Mouse (Mus musculus) lung, postnatal 0 days (tissue): ENCODE data around the gene Ltv1. TPM values are rescaled to one million over a fixed set of nuclear protein-coding genes. Genes with fewer than 3 reads are reported as not detected.

Source experiments
- ATAC-seq: fragments of 200-750 bp; cut with Nextera tagmentation; 2 replicates; pipeline ENCODE4 v1.8.0; 2017; ENCODE audit warnings: moderate library complexity
- DNase-seq: peaks from one replicate; pipeline ENCODE4 v3.0.0-alpha.2; 2016; ENCODE audit warnings: low spot score
- H3K27ac ChIP-seq: fragments of 300-500 bp; sonication (generic); 2 replicates; pipeline ENCODE4 v1.5.1; 2014; ENCODE audit warnings: antibody characterized with exemption, mild to moderate bottlenecking, low read length, mixed read lengths
- H3K27me3 ChIP-seq: fragments of 300-500 bp; sonication (generic); replicated peaks from 2 replicates; pipeline ENCODE4 v1.6.1; 2014; ENCODE audit warnings: low read length, mixed read lengths; ENCODE audit not compliant: insufficient read depth
- H3K36me3 ChIP-seq: fragments of 300-500 bp; sonication (generic); 2 replicates; pipeline ENCODE4 v1.6.1; 2014; ENCODE audit warnings: low read length, mixed read lengths; ENCODE audit not compliant: insufficient read depth
- H3K4me1 ChIP-seq: fragments of 300-500 bp; sonication (generic); 2 replicates; pipeline ENCODE4 v1.6.1; 2014; ENCODE audit warnings: antibody characterized with exemption, low read depth, low read length, mixed read lengths; ENCODE audit not compliant: insufficient read depth
- H3K4me2 ChIP-seq: fragments of 300-500 bp; sonication (generic); replicated peaks from 2 replicates; pipeline ENCODE4 v1.6.1; 2014; ENCODE audit warnings: low read depth, mild to moderate bottlenecking, low read length, moderate library complexity, mixed read lengths
- H3K4me3 ChIP-seq: fragments of 300-500 bp; sonication (generic); 2 replicates; pipeline ENCODE4 v1.5.1; 2014; ENCODE audit warnings: low read depth, low read length
- H3K9ac ChIP-seq: fragments of 300-500 bp; sonication (generic); replicated peaks from 2 replicates; pipeline ENCODE4 v1.6.1; 2014; ENCODE audit warnings: low read depth, mild to moderate bottlenecking
- H3K9me3 ChIP-seq: fragments of 300-500 bp; sonication (generic); 2 replicates; pipeline ENCODE4 v1.6.1; 2016; ENCODE audit warnings: low read length, mixed read lengths
- CTCF ChIP-seq: IDR thresholded peaks from 2 replicates; pipeline ENCODE4 v1.5.1; 2016; ENCODE audit warnings: antibody characterized with exemption, mild to moderate bottlenecking
- EP300 ChIP-seq: IDR thresholded peaks from 2 replicates; pipeline ENCODE4 v1.6.1; 2016; ENCODE audit warnings: antibody characterized with exemption, mild to moderate bottlenecking, control low read depth
- WGBS: fragments of 180-500 bp; shearing (Covaris S2); extraction: QIAGEN DNeasy Blood & Tissue Kit; methylation state at CpG from one replicate; pipeline ENCODE4 v1.1.7; 2014; 5-methylcytosine and 5-hydroxymethylcytosine counted together
- polyA plus RNA-seq: library from polyadenylated mRNA; unstranded; fragments of >200 nt; fragmentation: Nextera tagmentation; extraction: Ambion mirVana; gene quantifications from 2 replicates; pipeline ENCODE4 v1.2.1, GENCODE M21; 2015

Gene Ltv1
- polyA plus RNA-seq, 1 experiment from 2014 or later, result 32.2 TPM

- H3K9ac ChIP-seq, result no peak overlapping the region
- no peak for ATAC-seq
- H3K4me2 ChIP-seq, result no peak overlapping the region
- H3K4me3 ChIP-seq, result no peak overlapping the region
- TF ChIP-seq EP300 (no peak), CTCF (no peak)
- H3K27ac ChIP-seq, result no peak overlapping the region
- 87% methylated on average over 4 of the region's 4 CpGs for WGBS
- no peaks in the 10 kb centered on the region for H3K4me1 ChIP-seq
- no peaks in the 10 kb centered on the region for H3K27me3 ChIP-seq
- no peaks in the 10 kb centered on the region for H3K36me3 ChIP-seq
- no peak for DNase-seq
- H3K9me3 ChIP-seq, result no peaks in the 10 kb centered on the region
Observed at GRCm38 (mm10) chr10:13133850-13134249, 59.1 kb downstream of the Ltv1 start.

Other genes starting within 250 kb of the Ltv1 start
- gene Stx11, start 228.9 kb downstream of the Ltv1 start, polyA plus RNA-seq, result 8.9 and 12.0 TPM in 2 replicates
- gene Sf3b5, start 187.8 kb downstream of the Ltv1 start, polyA plus RNA-seq, result 27.1 TPM in 2 replicates
- 43.4 and 44.8 TPM in 2 replicates for gene Plagl1, start 132.7 kb downstream of the Ltv1 start, polyA plus RNA-seq
- not detected in 2 replicates for gene Zc2hc1b, start 15.1 kb downstream of the Ltv1 start, polyA plus RNA-seq